12 mouse cellular contexts compared by ENCODE assay signal in the genomic region with DNA sequence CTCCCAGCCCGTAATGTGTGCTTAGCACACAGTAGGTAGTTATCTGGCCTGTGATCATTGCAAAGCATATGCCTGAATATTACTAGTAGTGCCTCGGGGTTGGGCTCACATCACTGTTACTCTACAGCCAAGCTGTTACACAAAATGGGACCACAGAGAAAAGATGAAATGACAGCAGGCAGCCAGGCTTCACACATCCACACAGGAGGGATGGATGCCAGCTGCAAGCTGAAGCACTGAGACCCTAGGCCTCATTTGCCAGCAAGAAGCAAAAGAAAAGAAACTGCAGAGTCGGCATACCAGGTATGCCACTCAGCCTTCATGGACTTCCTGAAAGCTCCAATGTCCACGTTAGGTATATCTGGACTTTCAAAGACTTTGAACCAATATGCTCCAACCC. TPM values are rescaled to one million over a fixed set of nuclear protein-coding genes. Genes with fewer than 3 reads are reported as not detected.
DNase-seq lines count a peak whose midpoint lies in the region; ATAC-seq and TF ChIP-seq lines count a peak whose summit lies in the region.
"Had no signal": no experiment of that assay in that cellular context is flagged by ENCODE, and none has a peak within 500 bp of the region (broad histone marks: within the 10 kb centered on the region; RNA-seq: fewer than 3 reads in every experiment).

No protein-coding gene starts in this region.

- H3K4me2 ChIP-seq in heart, embryonic 11.5 days: peak overlapping the region; percentile 67
- H3K4me2 ChIP-seq in hindbrain, embryonic 12.5 days (replicated peaks): peak overlapping the region; percentile 94
- H3K4me2 ChIP-seq in midbrain, embryonic 14.5 days (ENCODE audit: low read length): peak overlapping the region; percentile 91

- H3K9ac ChIP-seq in heart, embryonic 11.5 days (ENCODE audit: low read depth, low read length): no peak overlapping the region
- peak overlapping the region; percentile 67; the same call in 1 of the 2 replicates for H3K9ac ChIP-seq in hindbrain, embryonic 12.5 days
- no peak overlapping the region; the same call in 1 of the 2 replicates for H3K9ac ChIP-seq in midbrain, embryonic 14.5 days (replicated peaks; ENCODE audit: low read length)

- H3K9me3 ChIP-seq in heart, embryonic 11.5 days (replicated peaks; ENCODE audit: control insufficient read depth, low read length): no peaks in the 10 kb centered on the region
- no peaks in the 10 kb centered on the region for H3K9me3 ChIP-seq in hindbrain, embryonic 12.5 days (replicated peaks)
- H3K9me3 ChIP-seq in midbrain, embryonic 14.5 days (ENCODE audit: control insufficient read depth, low read length): no peaks in the 10 kb centered on the region

- H3K4me1 ChIP-seq in heart, embryonic 11.5 days (ENCODE audit: control insufficient read depth, insufficient read depth, low read length): peaks cover 28% of the 10 kb centered on the region
- H3K4me1 ChIP-seq in hindbrain, embryonic 12.5 days: peaks cover 19% of the 10 kb centered on the region
- peaks cover 11% of the 10 kb centered on the region; the same call in 1 of the 2 replicates for H3K4me1 ChIP-seq in midbrain, embryonic 14.5 days (ENCODE audit: control insufficient read depth, insufficient read depth, low read length)

- TF ChIP-seq CTCF in brain, embryonic 14.5 days (IDR thresholded peaks at IDR 0.05; ENCODE audit: borderline replicate concordance, extremely low read depth, insufficient read depth, insufficient read length): no peak

- no peak overlapping the region for H3K4me3 ChIP-seq in heart, embryonic 11.5 days (ENCODE audit: low read depth, low read length)
- peak overlapping the region; percentile 44; the same call in 1 of the 2 replicates for H3K4me3 ChIP-seq in hindbrain, embryonic 12.5 days
- H3K4me3 ChIP-seq in midbrain, embryonic 14.5 days (replicated peaks; ENCODE audit: low read depth, low read length): 0 out of 2 replicates have a peak overlapping the region, but pooled peaks have one; percentile 43
- H3K4me3 ChIP-seq: erythroblast, embryonic 14.5 days had no signal

- peaks cover 2% of the 10 kb centered on the region; the same call in 1 of the 2 replicates for H3K36me3 ChIP-seq in heart, embryonic 11.5 days (ENCODE audit: control insufficient read depth, insufficient read depth, low read length)
- no peaks in the 10 kb centered on the region for H3K36me3 ChIP-seq in hindbrain, embryonic 12.5 days
- H3K36me3 ChIP-seq in midbrain, embryonic 14.5 days (ENCODE audit: control insufficient read depth, insufficient read depth, low read length): no peaks in the 10 kb centered on the region

- WGBS in heart, embryonic 11.5 days (ENCODE audit: insufficient replicate concordance): 88% methylated on average over 4 of the region's 4 CpGs
- WGBS in hindbrain, embryonic 12.5 days: 83% methylated on average over 4 of the region's 4 CpGs
- 78% methylated on average over 4 of the region's 4 CpGs for WGBS in midbrain, embryonic 14.5 days

- no peak overlapping the region for H3K27ac ChIP-seq in heart, embryonic 11.5 days (ENCODE audit: low read depth, low read length)
- H3K27ac ChIP-seq in hindbrain, embryonic 12.5 days: no peak overlapping the region
- no peak overlapping the region for H3K27ac ChIP-seq in midbrain, embryonic 14.5 days (replicated peaks; ENCODE audit: low read depth, low read length)

- ATAC-seq in heart, embryonic 11.5 days (replicated peaks; ENCODE audit: insufficient number of reproducible peaks, low FRiP score, low TSS enrichment): no peak
- ATAC-seq in hindbrain, embryonic 12.5 days (ENCODE audit: low FRiP score): no peak
- ATAC-seq in midbrain, embryonic 14.5 days (ENCODE audit: low FRiP score, low TSS enrichment): no peak
- ATAC-seq in frontal cortex, adult (ENCODE audit: low TSS enrichment): no peak

- peaks cover 6% of the 10 kb centered on the region; the same call in 1 of the 2 replicates for H3K27me3 ChIP-seq in heart, embryonic 11.5 days (ENCODE audit: control insufficient read depth, insufficient read depth, low read length)
- peaks cover 46% of the 10 kb centered on the region for H3K27me3 ChIP-seq in hindbrain, embryonic 12.5 days
- peaks cover 10% of the 10 kb centered on the region; the same call in 1 of the 2 replicates for H3K27me3 ChIP-seq in midbrain, embryonic 14.5 days (ENCODE audit: control insufficient read depth, insufficient read depth, low read length)

- no peak for DNase-seq in heart, adult 8-10 months (ENCODE audit: low spot score)
- peak; percentile 76 for DNase-seq in brain, embryonic 14.5 days (ENCODE audit: low read depth)
- no peak for DNase-seq in midbrain, embryonic 14.5 days
- DNase-seq in spleen, adult 18-20 months: no peak
- no peak for DNase-seq in Muller cell, postnatal 12 days (ENCODE audit: inconsistent ontology term)
- DNase-seq: lung, postnatal 10 days; right cerebral cortex, adult 18-20 months; thymus, adult 2 months had no signal

- no peak for TF ChIP-seq POLR2A in brain, embryonic 14.5 days (IDR thresholded peaks at IDR 0.05; ENCODE audit: borderline replicate concordance, extremely low read depth, insufficient read depth, insufficient read length, poor library complexity, severe bottlenecking)

RNA-seq across cellular contexts. Expression of gene Sh2b3, which starts 9.6 kb away (rescaled TPM):
- 16.8 and 17.2 TPM in 2 replicates for polyA plus RNA-seq in heart, embryonic 11.5 days (2014; fragmentation: Nextera tagmentation; extraction: Ambion mirVana)
- total RNA-seq in heart, adult 8-10 months (2022): 10 to 100 TPM; 19.2 to 23.0 (median 22.3) TPM
- polyA plus RNA-seq in brain, embryonic 14.5 days (2012; rRNA removed): 10.2 and 13.5 TPM in 2 replicates
- 11.4 and 12.1 TPM in 2 replicates for polyA plus RNA-seq in hindbrain, embryonic 12.5 days (2016; fragmentation: Nextera tagmentation; extraction: Ambion mirVana)
- polyA plus RNA-seq in midbrain, embryonic 14.5 days (2014; fragmentation: Nextera tagmentation; extraction: Ambion mirVana): 6.1 and 7.8 TPM in 2 replicates

RNA-seq across cellular contexts. Expression of gene Pheta1, which starts 20.9 kb away (rescaled TPM):
- polyA plus RNA-seq in heart, embryonic 11.5 days (2014; fragmentation: Nextera tagmentation; extraction: Ambion mirVana): 10.6 and 11.8 TPM in 2 replicates
- total RNA-seq in heart, adult 8-10 months (2022): 10 to 100 TPM in 1 of 4 experiments, 1 to 10 TPM in 3; 8.6 to 10.1 (median 9.1) TPM
- 45.0 and 55.7 TPM in 2 replicates for polyA plus RNA-seq in brain, embryonic 14.5 days (2012; rRNA removed)
- 48.1 and 50.5 TPM in 2 replicates for polyA plus RNA-seq in hindbrain, embryonic 12.5 days (2016; fragmentation: Nextera tagmentation; extraction: Ambion mirVana)
- polyA plus RNA-seq in midbrain, embryonic 14.5 days (2014; fragmentation: Nextera tagmentation; extraction: Ambion mirVana): 36.8 and 40.1 TPM in 2 replicates
